Mouse (Mus musculus) naive thymus-derived CD4-positive, alpha-beta T cell, adult 2 months (primary cell): Measurements from ENCODE around the gene Frmd4a.

Experiments
- DNase-seq: peaks from one replicate; pipeline ENCODE4 v3.0.0-alpha.2; 2011; ENCODE audit warnings: low read depth

Frmd4a gene

GRCm38 (mm10) chr2:4619893-4620593 lies 602.5 kb downstream of the Frmd4a start:
- no peak for DNase-seq

GRCm38 (mm10) chr2:4620640-4621401 lies 603.3 kb downstream of the Frmd4a start:
- no peak for DNase-seq

- DNase-seq: no peak
Measured at GRCm38 (mm10) chr2:4621471-4621985, 604.0 kb downstream of the Frmd4a start.

- no peak for DNase-seq
Measured at GRCm38 (mm10) chr2:4626911-4627310, 609.4 kb downstream of the Frmd4a start.

GRCm38 (mm10) chr2:4628920-4629319 lies 611.4 kb downstream of the Frmd4a start:
- DNase-seq: no peak

- DNase-seq: no peak
Measured at GRCm38 (mm10) chr2:4629470-4629869, 612.0 kb downstream of the Frmd4a start.

- DNase-seq: no peak
Measured at GRCm38 (mm10) chr2:4630197-4630835, 612.8 kb downstream of the Frmd4a start.

GRCm38 (mm10) chr2:4635804-4636203 lies 618.3 kb downstream of the Frmd4a start:
- no peak for DNase-seq

GRCm38 (mm10) chr2:4636656-4637055 lies 619.1 kb downstream of the Frmd4a start:
- no peak for DNase-seq

GRCm38 (mm10) chr2:4638189-4638588 lies 620.7 kb downstream of the Frmd4a start:
- no peak for DNase-seq

GRCm38 (mm10) chr2:4645066-4645465 lies 627.5 kb downstream of the Frmd4a start:
- DNase-seq: no peak

GRCm38 (mm10) chr2:4648094-4648493 lies 630.6 kb downstream of the Frmd4a start:
- DNase-seq: no peak

- DNase-seq: peak; percentile 6
Measured at GRCm38 (mm10) chr2:4649646-4650045, 632.1 kb downstream of the Frmd4a start.

- DNase-seq: peak; percentile 94
Measured at GRCm38 (mm10) chr2:4651500-4652285, 634.2 kb downstream of the Frmd4a start, which contains the start of gene Prpf18. TSS of gene Prpf18 (minus strand) at chr2:4652113.

- no peak for DNase-seq
Measured at GRCm38 (mm10) chr2:4660677-4661076, 643.2 kb downstream of the Frmd4a start.
